Mouse (Mus musculus) brown adipose tissue, adult 24 weeks (tissue): ENCODE results near the gene Grm4. TPM values are rescaled to one million over a fixed set of nuclear protein-coding genes. Genes with fewer than 3 reads are reported as not detected.

Experiments used
- H3K27ac ChIP-seq: fragments of 200-500 bp; replicated peaks from 2 replicates; pipeline ENCODE4 v1.5.1; 2012; ENCODE audit warnings: low read depth, mild to moderate bottlenecking, low read length
- H3K4me1 ChIP-seq: fragments of 200-500 bp; 2 replicates; pipeline ENCODE4 v1.6.1; 2012; ENCODE audit warnings: low read length, mixed read lengths; ENCODE audit not compliant: control insufficient read depth, insufficient read depth, insufficient read length
- H3K4me3 ChIP-seq: fragments of 200-500 bp; 2 replicates; pipeline ENCODE4 v1.5.1; 2012; ENCODE audit warnings: low read depth, mild to moderate bottlenecking, low read length, moderate library complexity; ENCODE audit not compliant: insufficient read depth
- polyA plus RNA-seq: library from polyadenylated mRNA; stranded (reverse); fragments of >200 nt; gene quantifications from 2 replicates; pipeline ENCODE4 v1.2.4, GENCODE M21; 2012; ENCODE audit not compliant: missing spikeins, insufficient read depth, insufficient read length

The Grm4 gene
- polyA plus RNA-seq, 1 experiment = not detected

DNA sequence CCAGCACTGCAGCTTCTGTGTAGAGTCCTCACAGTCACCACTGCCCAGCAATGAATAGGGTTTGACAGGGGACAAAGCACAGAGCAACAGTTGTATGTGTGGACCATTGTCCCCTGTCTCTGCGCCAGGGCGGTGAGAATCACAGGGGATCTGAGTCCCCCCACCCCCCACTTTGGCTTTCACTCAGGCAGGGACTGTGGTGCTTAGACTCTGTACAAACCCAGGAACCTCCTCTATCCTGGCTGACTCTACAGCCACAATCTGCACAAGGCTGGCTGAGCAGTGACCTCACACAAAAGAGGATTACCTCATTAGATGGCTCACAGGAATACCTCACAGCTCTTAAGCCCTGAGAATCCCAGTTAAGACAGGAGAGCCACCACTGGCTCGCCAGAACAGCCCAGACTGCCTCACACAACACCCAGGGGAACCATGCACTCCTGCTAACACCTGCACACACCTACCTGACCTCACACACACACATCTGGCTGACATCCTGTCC lies 88.0 kb downstream of the Grm4 start:
- no peaks in the 10 kb centered on the region for H3K4me1 ChIP-seq
- H3K27ac ChIP-seq = no peak overlapping the region

DNA sequence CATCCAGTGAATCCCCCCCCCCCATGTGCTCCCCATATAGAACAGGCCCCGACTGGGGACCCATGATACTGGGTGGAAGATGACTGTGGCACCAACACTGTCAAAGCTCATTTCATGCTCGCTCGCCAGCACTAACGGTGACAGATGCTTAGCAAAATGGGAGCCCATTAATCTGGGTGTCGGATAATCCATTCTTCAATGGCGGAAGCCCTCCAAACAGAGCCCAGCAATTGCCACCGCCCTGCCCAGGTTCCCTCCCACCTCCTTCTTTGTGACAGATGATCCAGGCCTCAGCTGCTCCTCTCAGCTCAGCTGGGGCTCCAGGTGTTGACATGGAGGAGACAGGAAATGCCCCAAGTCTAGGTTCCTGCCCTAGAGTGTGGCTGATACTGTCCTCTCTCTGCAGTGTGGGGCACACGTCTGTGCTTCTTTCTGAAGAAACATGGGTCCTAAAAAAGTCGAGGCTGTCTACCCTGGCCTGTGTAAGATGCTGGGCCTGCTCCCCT lies 89.0 kb downstream of the Grm4 start:
- Histone ChIP-seq H3K4me1 (no peaks in the 10 kb centered on the region), H3K4me3 (no peak overlapping the region), H3K27ac (no peak overlapping the region)

More for the DNA sequence above, 88.0 kb downstream of the Grm4 start:
- H3K4me3 ChIP-seq = no peak overlapping the region

DNA sequence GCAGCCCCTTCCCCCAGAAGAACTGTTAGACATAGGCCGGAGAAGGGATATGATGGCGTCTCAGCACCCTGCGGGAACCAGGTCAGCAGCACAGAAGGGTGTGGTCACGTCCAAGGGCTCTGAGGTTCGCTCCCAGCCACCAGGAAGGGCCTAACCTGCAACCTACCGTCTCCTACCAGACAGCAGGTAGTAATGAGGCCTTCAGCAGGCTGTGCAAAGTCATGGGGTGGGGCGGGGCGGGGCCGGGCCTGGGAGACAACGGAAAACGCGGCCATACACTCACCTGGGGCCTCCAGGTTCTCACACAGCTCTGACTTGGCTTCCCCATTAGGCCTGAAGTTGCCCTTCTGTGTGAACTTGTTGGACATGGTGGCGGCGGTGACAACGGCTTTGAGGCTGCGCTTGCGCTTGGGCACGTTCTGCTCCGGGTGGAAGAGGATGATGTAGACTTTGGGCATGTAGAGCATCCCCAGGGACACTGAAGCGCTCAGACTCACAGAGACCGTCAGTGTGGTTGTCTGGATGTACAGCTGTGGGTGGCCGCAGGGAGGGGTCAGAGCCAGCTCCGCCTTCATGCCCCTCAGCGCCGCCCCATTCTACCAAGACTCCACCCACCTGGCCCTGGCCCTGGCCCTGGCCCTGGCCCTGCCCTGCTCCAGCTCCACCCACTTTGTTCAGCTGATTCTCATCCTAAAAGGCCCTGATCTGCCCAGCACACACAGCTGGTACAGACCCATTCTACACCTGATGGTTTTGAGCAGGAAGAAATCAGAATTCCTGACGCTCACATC lies 90.0 kb downstream of the Grm4 start:
- H3K4me1 ChIP-seq = no peaks in the 10 kb centered on the region
- H3K27ac ChIP-seq = no peak overlapping the region
- no peak overlapping the region for H3K4me3 ChIP-seq

DNA sequence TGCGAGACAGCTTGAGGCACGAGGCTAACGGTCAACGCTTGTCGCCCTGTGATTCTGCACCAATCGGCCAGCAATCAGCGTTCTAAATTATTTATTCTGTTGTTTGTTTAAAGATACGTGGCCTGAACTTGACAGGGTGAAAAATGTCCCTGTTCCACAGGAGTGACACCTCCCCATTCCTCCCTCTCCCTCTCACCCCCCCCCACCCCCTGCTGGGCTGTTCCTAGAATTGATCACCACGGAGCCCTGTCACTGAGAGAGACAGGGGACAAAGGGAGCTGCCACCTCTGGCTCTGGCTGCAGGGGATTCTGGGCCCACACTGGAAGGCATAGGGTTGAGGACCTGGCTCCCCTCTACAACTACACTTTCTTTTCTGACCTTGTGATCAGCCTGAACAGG lies 91.4 kb downstream of the Grm4 start:
- no peak overlapping the region for H3K4me3 ChIP-seq
- no peak overlapping the region for H3K27ac ChIP-seq
- no peaks in the 10 kb centered on the region for H3K4me1 ChIP-seq

DNA sequence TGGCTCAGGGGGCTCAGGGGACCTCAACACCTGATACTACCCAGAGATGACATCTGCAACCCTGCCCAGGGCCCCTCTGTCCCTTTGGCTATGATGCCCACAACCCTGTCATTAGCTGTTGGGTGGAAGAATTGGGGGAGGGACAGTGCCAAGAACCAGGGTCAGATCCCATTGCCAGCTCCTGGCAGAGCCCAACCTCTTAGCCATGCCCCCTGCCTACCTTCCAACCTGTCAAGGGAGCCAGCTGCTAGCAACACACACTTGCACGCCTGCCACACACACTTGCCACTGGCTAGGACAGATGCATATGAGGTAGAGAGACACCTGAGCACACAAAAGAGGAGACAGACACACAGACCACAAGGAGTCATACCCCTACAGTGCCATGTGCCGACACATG lies 96.2 kb downstream of the Grm4 start:
- Histone ChIP-seq H3K4me1 (no peaks in the 10 kb centered on the region), H3K4me3 (no peak overlapping the region), H3K27ac (no peak overlapping the region)

DNA sequence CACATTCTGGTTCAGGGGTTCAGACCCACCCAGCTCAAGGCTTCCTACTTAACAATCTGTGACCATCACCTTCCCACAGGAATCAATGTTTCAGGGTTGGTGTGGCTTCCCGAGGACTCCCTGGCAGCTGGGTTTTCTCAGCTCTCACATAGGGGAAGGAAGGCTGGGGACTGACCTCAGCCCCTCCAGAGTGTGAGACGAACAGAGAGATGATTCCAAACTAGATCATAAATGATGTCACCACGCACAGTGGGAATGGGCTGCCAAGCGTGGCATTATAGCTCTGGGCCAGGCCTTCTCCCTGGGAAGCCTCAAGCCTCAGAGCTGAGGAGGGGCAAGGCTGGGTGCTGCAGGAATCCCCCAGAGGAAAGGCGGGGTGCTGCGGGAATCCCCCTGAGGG lies 96.8 kb downstream of the Grm4 start:
- H3K27ac ChIP-seq = no peak overlapping the region
- no peaks in the 10 kb centered on the region for H3K4me1 ChIP-seq
- H3K4me3 ChIP-seq = no peak overlapping the region

DNA sequence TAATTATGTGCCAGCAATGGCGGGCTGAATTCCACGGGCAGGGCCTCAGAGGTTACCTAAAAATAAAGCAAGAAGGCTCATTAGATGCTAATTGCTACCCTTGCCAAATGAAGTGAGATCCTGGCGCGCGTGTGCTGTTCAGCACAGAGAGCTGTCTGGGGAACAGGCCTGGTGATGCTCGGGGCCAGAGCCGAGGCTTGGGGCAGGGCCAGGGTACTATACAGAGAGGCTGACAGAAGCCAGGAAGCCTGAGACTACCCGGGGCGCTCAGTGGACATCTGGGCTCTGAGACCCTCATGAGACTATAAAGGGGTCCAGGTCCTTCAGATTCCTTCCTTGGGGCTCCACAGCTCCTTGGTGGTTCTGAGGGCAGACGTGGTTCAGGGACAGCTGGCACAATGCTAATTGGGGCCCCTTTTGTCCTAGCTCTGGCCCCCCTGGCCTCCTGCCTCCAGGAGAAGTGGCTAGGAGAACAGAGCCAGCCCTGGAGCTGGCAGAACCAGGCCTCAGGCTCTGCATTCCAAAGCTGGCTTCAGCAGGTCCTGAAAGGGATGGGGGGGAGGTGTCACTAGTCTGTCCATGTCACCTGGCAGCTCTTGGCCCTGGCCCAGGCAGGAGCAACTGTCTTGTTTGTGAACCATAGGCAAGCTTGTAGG lies 98.3 kb downstream of the Grm4 start:
- no peaks in the 10 kb centered on the region for H3K4me1 ChIP-seq
- H3K27ac ChIP-seq = no peak overlapping the region
- H3K4me3 ChIP-seq = no peak overlapping the region

DNA sequence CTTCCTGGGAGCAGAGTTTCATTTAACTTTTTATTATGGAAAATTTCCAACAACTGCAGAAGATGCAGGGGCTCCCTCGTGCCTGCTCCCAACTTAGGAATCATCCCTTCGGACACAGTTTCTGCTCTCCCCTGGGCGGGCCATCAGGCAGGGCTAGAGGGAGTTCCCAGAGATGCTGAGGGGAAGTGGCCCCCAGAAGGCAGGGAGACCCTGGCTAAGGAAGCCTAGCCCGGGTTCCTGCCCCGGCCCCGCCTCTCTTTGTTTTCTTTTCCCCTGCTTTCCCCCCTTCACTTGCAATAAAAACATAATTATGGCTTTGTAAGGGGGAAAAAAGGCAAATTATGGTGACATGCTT lies 98.9 kb downstream of the Grm4 start:
- Histone ChIP-seq H3K27ac (no peak overlapping the region), H3K4me1 (no peaks in the 10 kb centered on the region), H3K4me3 (no peak overlapping the region)

DNA sequence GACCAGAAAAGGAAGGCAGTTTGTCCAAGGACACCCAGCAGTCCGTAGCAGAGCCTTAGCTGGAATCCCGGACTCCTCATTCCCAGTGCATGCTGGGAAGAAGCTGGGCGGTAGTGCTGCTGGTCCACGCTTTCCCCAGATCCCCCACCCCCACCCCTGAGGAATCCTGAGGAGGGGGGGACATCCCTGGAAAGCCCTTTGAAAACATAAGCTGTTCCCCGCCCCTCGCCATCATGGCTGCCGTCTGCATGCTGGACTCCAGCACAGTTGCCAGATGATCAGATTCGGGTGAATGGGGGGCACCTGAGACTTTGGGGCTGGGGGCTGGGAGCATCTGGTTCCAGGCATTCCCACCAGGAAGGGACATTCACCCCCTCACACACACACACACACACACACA lies 99.4 kb downstream of the Grm4 start:
- no peak overlapping the region for H3K4me3 ChIP-seq
- no peak overlapping the region for H3K27ac ChIP-seq
- no peaks in the 10 kb centered on the region for H3K4me1 ChIP-seq

DNA sequence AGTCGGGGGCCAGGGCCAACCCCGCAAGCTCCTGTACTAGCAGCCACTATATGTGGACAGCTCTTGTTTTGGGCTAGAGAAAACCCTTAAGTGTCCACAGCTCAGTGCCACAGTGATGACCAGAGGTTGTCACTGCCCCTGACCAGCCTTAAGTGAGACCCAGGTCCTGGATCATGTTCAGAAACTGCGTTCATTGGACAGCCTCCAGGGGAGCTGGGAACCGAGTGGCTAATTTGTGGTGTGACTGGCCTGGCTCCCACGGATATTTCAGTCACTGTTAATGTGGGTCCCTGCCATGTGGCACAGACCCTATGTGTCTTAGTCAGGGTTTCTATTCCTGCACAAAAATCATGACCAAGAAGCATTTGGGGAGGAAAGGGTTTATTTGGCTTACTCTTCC lies 112.2 kb downstream of the Grm4 start:
- H3K4me3 ChIP-seq = no peak overlapping the region
- H3K27ac ChIP-seq = no peak overlapping the region
- H3K4me1 ChIP-seq = no peaks in the 10 kb centered on the region

DNA sequence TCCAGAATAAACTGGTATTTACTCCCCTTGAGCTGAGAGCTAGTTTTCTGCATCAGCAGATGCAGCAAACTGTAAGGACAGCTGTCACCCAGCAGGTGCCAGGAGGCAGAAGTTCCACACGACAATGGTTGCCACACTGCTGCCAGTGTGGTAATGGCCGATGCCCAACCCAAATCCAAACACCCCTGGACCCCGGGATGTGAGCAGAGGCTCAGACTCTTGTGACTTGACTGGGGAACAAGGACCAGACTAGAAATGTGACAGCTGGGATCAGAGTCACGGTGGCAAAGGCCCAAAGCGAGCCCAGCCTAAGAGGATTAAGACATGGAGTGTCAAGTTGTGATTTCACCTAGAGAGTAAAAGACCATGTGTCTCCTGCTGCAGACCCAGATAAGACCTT lies 112.7 kb downstream of the Grm4 start:
- H3K4me1 ChIP-seq = no peaks in the 10 kb centered on the region
- no peak overlapping the region for H3K4me3 ChIP-seq
- no peak overlapping the region for H3K27ac ChIP-seq

DNA sequence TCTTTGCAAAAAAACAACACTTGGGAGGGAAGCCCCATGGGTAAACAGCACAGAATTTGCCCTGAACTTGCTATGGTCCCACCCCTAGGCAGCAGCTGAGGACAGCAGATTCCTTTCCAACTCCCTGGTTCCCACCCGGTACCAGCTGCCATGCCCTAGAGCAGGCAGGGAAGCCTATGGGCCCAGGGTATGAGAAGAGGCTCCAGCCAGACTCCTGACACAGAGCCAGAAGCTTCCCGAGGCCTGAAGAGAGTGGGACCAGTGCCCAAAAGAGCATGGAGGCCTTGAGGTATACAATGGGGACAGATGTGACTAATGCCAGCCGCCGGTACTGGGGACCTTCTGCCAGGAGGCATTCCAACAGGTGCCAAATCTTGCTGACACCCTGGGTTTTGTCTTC lies 114.2 kb downstream of the Grm4 start:
- Histone ChIP-seq H3K27ac (no peak overlapping the region), H3K4me1 (no peaks in the 10 kb centered on the region), H3K4me3 (no peak overlapping the region)

DNA sequence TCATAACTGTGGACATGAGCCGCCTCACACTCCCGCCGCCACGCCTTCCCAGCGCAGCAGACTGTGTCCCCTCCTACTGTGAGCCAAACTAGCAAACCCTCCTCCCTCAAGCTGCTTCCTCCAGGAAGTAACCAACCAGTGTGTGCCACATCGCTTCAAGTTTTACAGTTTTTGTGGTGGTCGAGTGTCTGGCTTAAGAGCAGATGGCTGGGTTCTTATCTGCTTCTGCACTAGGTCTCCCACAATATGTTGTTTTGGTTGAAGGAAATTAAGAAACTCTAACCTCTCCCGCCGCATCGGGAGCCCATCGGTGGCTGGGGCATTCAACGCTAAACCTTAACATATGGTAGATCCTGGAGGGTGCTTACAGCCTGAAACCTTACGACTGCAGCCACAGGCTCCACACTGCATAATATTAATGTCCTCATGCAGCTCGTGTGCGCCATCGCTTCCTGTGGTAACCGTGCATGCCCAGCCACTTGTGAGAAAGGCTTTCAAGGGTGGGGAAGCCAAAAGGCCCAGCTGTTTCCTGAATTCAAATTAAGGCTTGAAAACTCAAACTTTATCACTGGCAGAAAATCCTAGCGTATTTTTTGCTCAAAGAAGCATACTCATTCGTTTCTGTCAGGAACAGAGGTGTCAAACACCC lies 115.7 kb downstream of the Grm4 start:
- Histone ChIP-seq H3K4me1 (no peaks in the 10 kb centered on the region), H3K27ac (no peak overlapping the region), H3K4me3 (no peak overlapping the region)

DNA sequence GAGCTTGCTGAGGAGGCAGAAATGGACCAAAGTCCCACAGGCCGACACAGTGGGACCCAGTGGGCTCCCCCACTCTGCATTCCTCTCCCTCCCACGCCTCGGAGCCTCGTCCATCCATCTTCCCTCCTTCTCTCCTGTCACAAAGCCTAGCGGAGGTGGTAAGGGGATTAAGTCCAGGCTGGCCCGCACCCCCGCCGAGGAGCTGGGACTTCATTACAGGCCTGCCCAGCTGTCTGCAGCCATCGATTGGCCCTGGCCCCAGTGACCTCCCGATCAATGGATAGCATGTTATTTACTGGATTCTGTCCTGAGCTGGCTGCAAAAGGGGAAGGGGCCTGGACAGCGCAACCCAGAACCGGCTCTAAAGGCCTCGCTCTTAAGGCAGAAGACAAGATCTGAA lies 120.0 kb downstream of the Grm4 start:
- Histone ChIP-seq H3K4me1 (no peaks in the 10 kb centered on the region), H3K27ac (no peak overlapping the region), H3K4me3 (no peak overlapping the region)

DNA sequence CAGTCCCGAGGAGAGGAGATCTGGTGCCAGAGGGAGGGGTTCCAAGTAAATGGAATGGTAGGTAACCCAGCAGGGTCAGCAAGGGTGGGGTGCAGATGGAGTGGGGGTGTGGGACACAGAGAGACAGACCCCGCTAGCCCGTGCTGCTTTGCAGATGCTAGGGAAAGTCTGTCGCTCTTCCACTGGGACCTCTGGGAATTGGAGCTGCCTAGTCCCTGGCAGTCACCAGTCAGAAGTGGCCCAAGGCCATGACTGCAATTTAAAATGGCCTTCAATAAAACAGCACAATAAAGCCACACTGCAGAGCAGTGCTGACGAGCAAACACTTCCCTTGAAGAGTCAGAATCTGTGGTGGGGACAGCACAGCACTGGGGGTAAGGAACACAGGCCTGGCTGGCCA lies 127.3 kb downstream of the Grm4 start:
- Histone ChIP-seq H3K4me1 (0 out of 2 replicates have a peak, but pooled peaks cover 3% of the 10 kb centered on the region), H3K27ac (no peak overlapping the region), H3K4me3 (no peak overlapping the region)
